Mouse (Mus musculus) left cerebral cortex, adult 2 months (tissue): ENCODE data around the gene Fam49a. TPM values are rescaled to one million over a fixed set of nuclear protein-coding genes. Genes with fewer than 3 reads are reported as not detected.

Source experiments
- DNase-seq, 2 experiments: peaks; one replicate each; pipeline ENCODE4 v3.0.0; 2021 to 2022; ENCODE audit warnings: low spot score in 2 of 2, mixed read lengths in 1 of 2; ENCODE audit errors: extremely low spot score in 1 of 2
- H3K27ac ChIP-seq: fragments of 200-600 bp; 2 replicates; pipeline ENCODE4 v1.8.1; 2022
- H3K4me3 ChIP-seq: fragments of 200-600 bp; 2 replicates; pipeline ENCODE4 v1.8.1; 2022
- CTCF ChIP-seq: fragments of 200-600 bp; IDR thresholded peaks from 2 replicates; pipeline ENCODE4 v1.8.1; 2022; ENCODE audit warnings: antibody characterized with exemption, mild to moderate bottlenecking, moderate library complexity
- intact Hi-C: fragments of 180-260 bp; cut with DNase I; formaldehyde crosslinking; loops from one replicate; pipeline ENCODE4 v1.15.1; 2025
- total RNA-seq, 2 experiments: library from RNA; stranded (reverse); gene quantifications; 2 replicates each; pipeline ENCODE4 v1.2.3; 2021

The Fam49a gene
- total RNA-seq, 2 experiments from 2014 or later = 174 to 176 TPM

DNA sequence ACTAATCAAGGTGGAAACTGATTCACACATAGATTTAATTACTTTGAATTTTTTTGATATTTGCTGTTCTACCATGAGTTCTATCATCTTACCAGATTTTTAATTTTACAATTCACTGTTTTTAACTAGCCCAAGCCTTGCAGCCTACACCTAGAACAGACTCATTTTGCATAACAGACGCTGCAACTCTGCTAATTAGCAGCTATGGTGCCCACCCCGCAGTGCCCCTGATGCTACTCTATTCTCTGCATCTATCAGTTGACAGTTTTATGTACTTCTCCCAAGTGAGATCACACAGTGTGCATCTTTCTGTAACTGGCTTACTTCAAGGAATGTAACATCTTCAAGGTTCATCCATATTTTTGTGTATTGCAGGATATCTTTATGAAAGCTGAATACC lies 86.7 kb downstream of the Fam49a start:
- intact Hi-C loops = no loop called here
- TF ChIP-seq CTCF = no peak
- Histone ChIP-seq H3K27ac (no peak overlapping the region), H3K4me3 (no peak overlapping the region)
- DNase-seq = no peak

GRCm38 (mm10) chr12:12349645-12350288 lies 87.8 kb downstream of the Fam49a start:
- no peak overlapping the region for H3K27ac ChIP-seq
- peak; percentile 26 for TF ChIP-seq CTCF

GRCm38 (mm10) chr12:12351816-12352552 lies 90.0 kb downstream of the Fam49a start:
- TF ChIP-seq CTCF = no peak
- no peak for DNase-seq
- no peak overlapping the region for H3K4me3 ChIP-seq
- H3K27ac ChIP-seq = no peak overlapping the region
- intact Hi-C loops = no loop called here

More at GRCm38 (mm10) chr12:12349645-12350288, 87.8 kb downstream of the Fam49a start:
- no peak for DNase-seq
- intact Hi-C loops = no loop called here
- H3K4me3 ChIP-seq = no peak overlapping the region

GRCm38 (mm10) chr12:12354115-12354653 lies 92.2 kb downstream of the Fam49a start:
- intact Hi-C loops = no loop called here

GRCm38 (mm10) chr12:12356048-12356447 lies 94.1 kb downstream of the Fam49a start:
- DNase-seq = no peak
- TF ChIP-seq CTCF = no peak
- Histone ChIP-seq H3K4me3 (no peak overlapping the region), H3K27ac (no peak overlapping the region)
- intact Hi-C loops = no loop called here

More at GRCm38 (mm10) chr12:12354115-12354653, 92.2 kb downstream of the Fam49a start:
- no peak for DNase-seq
- TF ChIP-seq CTCF = no peak
- H3K27ac ChIP-seq = no peak overlapping the region
- H3K4me3 ChIP-seq = no peak overlapping the region

DNA sequence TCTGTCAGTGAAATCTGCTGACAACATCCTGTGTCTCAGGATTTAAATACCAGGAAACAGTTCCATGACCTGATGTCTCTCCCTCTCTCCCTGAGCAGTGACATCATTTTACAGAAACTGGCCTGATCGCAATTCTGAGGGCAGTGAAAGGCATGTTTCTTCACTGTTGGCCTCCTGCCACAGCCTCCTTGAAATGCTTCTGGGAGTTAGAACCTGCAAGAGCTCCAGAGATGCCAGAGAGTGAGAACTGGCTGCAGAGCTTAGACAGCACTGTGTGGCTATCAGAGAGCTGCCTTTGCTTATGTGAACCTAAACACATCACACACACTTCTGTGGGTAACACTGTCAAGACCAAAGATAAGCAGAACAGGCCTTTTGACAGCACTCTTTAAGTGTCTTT lies 94.5 kb downstream of the Fam49a start:
- intact Hi-C loops = no loop called here
- Histone ChIP-seq H3K27ac (no peak overlapping the region; the same call in 1 of the 2 replicates), H3K4me3 (no peak overlapping the region)
- DNase-seq = no peak
- no peak for TF ChIP-seq CTCF

DNA sequence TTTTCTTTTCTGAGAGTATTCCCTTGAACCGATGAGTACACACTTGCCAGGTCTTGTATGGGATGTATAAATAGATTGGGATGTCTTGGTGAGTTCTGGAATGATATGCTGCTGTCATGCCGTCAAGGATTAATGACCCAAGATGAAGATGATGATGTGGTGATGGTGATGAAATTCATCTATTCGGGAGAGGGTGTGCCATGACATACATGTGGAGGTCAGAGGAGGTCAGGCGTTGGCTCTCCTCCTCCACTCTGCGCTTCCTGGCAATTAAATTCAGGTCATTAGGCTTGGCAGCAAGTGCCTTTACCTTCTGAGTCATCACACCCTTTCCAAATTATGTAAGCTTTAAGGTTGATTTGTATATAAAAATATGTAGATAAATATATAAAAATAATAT lies 95.0 kb downstream of the Fam49a start:
- Histone ChIP-seq H3K4me3 (no peak overlapping the region), H3K27ac (peak overlapping the region; percentile 5; the same call in 1 of the 2 replicates)
- intact Hi-C loops = no loop called here
- no peak for DNase-seq
- no peak for TF ChIP-seq CTCF

DNA sequence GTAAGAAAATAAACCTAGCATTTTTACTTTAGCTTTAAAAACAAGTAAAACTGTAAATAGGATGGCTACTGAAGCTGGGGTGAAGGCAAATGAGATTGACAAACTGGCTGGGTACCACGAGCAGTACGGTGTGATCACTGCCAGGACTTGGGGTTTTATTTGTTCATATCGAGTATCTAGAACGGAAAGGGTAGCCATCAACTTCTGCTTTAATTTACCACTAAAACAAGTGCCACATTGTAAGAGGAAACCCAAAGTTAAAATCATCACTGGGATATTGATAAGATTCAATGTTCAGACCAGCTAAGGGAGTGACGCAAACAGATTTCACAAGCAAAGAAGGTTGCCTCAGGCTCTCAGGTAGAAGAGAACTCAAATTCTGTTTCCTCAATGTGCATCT lies 98.0 kb downstream of the Fam49a start:
- Histone ChIP-seq H3K4me3 (no peak overlapping the region), H3K27ac (no peak overlapping the region)
- intact Hi-C loops = no loop called here
- DNase-seq = no peak
- TF ChIP-seq CTCF = no peak

- intact Hi-C loops = no loop called here
- Histone ChIP-seq H3K4me3 (no peak overlapping the region), H3K27ac (no peak overlapping the region)
- no peak for TF ChIP-seq CTCF
- no peak for DNase-seq
Observed at GRCm38 (mm10) chr12:12362371-12362770, 100.4 kb downstream of the Fam49a start.

DNA sequence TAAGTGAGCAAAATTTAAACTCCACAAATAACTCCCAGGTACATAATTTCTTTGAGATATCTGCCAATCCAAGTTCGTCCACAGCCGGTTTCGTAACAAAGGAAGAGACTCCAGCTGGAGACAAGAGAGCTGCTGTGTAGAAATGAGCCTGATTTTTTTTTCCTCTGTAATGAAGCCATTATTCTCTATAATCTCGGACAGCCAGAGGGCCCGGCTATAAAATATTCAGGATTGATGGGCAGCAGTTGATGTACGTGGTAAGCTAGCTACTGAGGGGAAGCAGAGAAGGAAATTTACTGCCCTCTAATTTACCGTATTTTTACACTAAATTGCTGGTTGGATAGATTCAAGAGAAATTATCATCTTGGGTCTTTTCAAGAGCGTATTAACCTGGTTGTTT lies 102.3 kb downstream of the Fam49a start:
- no peak for TF ChIP-seq CTCF
- intact Hi-C loops = no loop called here
- H3K4me3 ChIP-seq = no peak overlapping the region
- no peak for DNase-seq
- no peak overlapping the region for H3K27ac ChIP-seq

DNA sequence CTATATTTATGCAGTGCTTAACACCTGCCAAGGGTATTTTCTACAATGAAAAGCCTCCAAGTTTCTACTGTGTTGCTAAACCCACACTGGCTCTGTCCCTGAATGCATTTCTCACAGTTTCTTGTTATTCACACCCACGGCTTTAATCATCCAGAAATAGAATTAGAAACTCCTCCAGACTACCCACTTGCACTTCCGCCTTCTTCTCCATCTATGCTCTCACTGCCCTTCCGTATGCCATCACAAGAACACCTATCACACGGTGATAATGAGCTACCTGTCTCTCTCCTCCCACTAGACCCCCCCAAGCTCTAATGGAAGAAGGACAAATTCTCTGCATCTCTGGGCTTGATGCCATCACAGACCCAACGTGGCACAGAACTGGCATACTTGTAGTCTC lies 105.5 kb downstream of the Fam49a start:
- Histone ChIP-seq H3K4me3 (no peak overlapping the region), H3K27ac (0 out of 2 replicates have a peak overlapping the region, but pooled peaks have one; percentile 12)
- no peak for TF ChIP-seq CTCF
- DNase-seq = peak in 1 of 2 experiments; percentile 20
- intact Hi-C loops = loop anchor here (2.0 kb wide), 1 partner anchor 31 kb away; no protein-coding TSS in a partner anchor

DNA sequence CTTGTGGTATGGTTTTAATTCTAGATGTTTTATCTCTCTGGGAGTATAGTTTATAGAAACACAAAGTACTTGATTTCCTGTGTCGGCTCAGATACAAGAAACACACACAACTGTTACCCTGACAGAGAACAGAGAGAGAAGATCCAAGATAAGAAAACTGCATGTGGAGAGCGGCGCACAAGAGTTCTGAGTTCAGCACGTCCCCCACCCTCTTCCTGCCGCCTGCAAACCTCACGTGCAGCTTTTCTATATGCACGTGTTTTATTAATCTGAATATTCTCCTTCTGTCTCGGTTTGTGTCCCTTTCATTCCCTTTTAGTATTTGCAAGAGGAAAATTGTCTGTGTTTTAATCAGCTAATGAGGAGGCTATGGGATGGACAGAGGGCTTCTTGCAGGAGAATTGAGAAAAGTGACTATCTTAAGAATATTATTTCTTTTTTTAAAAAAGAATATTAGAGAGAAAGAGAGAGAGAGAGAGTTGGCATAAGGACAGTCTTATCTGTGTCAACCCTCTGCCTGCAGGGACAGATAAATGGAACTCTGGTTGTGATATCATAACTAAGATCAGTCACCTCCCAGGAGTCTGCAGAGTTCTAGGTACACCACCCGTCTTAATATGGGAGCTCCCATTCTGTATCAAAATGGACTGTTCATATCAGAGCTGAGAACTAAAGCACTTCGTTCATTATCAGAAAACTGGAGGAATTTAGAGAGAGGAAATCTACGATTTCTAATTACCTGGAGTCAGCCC lies 111.3 kb downstream of the Fam49a start:
- Histone ChIP-seq H3K27ac (no peak overlapping the region), H3K4me3 (no peak overlapping the region)
- intact Hi-C loops = no loop called here
- TF ChIP-seq CTCF = no peak
- no peak for DNase-seq
